Mouse (Mus musculus) gastrocnemius, postnatal 36 days (tissue): ENCODE data around the gene Smarcd3. TPM values are rescaled to one million over a fixed set of nuclear protein-coding genes. Genes with fewer than 3 reads are reported as not detected.

Source experiments
- DNase-seq, 2 experiments: peaks; one replicate each; pipeline ENCODE4 v3.0.0; 2022
- intact Hi-C: fragments of 180-260 bp; cut with DNase I; formaldehyde crosslinking; loops from one replicate; pipeline ENCODE4 v1.15.1; 2025
- total RNA-seq, 2 experiments: library from RNA; stranded (reverse); gene quantifications; 2 replicates each; pipeline ENCODE4 v1.2.3; 2021

Gene Smarcd3
- total RNA-seq, 2 experiments from 2014 or later: 167 to 178 TPM

DNA sequence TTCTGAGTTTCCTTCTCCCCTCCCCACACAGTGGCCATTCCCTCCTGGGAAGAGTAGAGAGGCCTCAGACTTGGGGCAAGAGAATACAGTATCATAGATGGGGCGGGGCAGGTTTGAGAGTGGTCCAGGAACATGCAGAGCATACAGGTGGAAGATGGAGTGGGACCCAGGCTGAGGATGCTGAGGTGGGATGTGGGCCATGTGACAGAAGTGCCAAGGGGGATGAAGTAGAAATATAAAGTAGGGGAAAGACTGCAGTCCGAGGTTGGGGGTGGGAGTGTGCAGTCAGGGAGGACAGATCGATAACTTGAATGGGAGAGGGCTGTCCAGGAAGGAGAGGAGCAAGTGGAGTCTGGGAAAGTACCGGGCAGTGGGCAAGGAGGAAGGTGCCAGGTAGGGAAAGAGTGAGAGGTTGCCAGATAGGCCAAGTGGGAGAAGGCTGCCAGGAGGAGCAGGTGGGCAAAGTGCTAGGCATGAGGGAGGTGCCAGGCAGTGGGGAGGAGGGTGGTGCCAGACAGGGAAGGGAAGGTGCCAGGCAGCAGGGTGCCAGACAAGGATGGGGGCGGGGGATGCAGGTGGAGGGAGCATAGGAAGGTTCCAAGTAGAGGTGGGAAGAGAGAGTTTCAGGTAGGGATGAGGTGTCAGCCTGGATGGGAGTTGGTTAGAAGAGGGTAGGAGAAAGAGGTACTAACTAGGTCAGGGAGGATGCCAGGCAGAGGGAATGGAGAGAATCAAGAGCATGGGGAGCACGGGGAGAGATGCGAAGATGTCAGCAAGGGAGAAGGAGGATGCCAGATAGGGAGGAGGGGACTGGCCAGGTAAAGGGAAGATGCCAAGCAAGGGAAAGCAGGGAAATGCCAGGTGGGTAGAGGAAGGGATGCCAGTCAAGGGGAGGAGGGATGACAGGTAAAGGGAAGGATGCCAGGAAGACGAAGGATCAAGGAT is 898 bp downstream of the Smarcd3 start:
- DNase-seq: no peak
- intact Hi-C loops: no loop called here

DNA sequence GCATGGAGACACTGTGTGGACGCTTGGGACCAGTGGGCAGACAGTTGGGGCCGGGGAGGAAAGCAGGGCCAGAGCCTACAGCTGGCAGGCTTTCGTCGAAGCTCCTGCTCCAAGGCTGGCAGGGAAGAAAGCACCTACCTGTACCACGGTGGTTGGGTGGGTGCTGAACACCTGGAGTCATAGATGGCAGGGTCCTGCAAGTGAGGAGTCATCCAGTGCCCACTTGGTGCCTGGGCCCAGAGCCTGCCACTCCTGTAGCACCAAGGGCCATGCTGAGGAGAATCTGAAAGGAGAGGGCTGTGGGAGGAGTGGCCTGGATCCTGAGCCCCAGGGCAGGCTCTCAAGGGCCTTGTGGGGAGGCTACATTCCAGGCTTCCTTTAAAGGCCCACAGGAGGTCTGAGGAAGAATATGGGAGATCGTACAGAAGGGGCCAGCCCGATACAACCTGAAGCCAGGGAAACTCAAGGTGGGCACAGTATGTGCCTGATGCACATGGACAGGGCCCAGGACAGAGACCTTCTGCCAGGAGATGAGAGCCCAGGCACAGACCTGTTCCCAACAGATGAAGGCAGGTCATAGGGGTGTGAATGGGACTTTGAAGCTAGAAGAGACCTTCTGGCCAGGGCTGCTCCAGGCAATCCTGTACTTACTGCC is 1.7 kb downstream of the Smarcd3 start:
- intact Hi-C loops: no loop called here
- DNase-seq: no peak

DNA sequence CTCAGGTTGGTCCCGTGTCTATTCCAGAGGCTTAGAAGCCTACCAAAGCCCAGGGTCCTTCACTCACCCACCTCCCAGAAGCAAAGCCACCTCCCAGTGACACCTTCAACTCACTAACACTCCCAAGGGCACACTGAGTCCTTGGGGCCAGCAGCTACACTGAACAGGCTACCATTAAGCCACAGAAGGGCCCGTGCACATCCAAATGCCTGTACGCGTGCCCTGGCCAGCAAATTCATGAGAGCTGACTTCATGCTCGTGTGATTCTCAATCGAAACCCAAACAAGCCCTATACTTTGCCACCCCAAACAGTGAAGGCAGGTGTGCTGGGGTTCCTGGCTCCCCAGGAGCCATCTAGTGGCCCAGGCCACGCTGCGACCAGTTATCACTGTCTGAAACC is 3.6 kb downstream of the Smarcd3 start:
- intact Hi-C loops: no loop called here
- no peak for DNase-seq

DNA sequence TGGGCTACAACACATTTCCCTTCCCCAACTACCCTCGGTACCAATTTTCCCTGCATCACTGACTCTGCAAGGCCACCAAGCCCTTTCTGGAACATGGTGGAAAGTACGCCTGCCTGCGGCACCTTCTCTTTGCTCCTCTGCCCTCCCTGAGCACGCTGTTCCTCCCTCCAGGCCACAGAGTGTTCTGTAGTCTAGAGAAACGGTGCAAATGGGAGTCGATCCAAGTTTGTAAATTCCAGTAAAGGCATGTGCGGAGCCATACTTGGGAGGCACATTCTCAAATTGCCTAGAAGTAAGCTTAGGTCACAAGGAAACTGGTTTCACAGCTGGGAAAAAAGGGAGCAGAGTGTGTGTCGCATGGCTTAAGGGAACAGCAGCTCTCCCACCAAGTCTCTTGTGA is 4.1 kb downstream of the Smarcd3 start:
- DNase-seq: no peak
- intact Hi-C loops: no loop called here

DNA sequence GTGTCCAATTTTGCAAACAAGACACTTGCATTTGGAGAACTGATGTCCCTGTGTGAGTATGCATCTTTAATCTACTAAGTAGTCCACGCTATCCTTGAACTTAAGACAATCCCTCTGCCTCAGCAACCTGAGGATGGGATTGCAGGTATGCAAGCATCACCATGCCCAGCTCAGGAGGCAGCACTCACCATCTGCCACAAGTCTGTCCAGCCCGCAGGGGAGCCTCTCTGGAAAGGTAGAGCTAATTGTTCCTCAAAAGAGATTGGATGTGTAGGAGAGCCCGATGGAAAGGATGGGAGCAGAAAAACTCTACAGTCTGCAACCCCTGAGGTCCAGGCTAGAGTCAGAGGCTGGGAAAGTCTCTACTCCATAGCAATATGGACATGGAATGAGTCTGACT is 5.3 kb downstream of the Smarcd3 start:
- intact Hi-C loops: no loop called here
- no peak for DNase-seq

DNA sequence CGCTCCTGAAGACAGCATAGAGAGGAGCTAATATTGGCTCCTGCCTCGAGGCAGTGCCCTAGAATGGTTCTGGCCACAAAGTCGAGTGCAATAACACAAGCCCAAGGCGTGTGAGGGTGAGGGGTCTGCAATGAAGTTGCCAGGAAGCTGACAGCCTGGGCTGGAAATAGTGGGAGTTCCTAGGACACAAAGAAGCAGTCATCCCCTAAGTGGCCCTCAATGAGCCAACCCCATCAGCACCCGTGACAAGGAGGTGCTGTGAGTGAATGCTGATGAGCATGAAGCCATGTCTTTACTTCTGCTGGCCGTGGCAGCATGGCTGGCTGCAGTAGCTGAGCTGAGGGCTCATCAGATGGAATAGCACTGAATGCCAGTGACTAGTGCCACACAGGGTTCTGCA is 9.1 kb downstream of the Smarcd3 start:
- intact Hi-C loops: no loop called here
- DNase-seq: no peak

DNA sequence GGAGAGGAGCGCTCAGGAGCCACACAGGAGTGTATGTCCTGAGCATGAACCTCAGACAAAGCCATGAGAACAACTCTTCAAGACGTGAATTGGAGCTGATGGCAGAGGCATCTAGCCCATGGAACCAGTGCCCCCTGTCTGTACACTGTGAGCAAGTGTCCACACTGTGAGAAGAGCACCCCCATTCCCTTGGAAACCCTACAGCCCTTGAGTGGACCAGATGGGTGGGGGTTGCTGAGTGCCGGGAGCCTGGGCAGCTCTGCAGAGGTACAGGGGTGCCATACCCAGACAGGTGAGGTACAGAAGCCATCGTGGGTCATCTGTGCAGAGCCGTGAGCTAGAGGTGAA is 11.9 kb downstream of the Smarcd3 start:
- DNase-seq: no peak
- intact Hi-C loops: no loop called here

DNA sequence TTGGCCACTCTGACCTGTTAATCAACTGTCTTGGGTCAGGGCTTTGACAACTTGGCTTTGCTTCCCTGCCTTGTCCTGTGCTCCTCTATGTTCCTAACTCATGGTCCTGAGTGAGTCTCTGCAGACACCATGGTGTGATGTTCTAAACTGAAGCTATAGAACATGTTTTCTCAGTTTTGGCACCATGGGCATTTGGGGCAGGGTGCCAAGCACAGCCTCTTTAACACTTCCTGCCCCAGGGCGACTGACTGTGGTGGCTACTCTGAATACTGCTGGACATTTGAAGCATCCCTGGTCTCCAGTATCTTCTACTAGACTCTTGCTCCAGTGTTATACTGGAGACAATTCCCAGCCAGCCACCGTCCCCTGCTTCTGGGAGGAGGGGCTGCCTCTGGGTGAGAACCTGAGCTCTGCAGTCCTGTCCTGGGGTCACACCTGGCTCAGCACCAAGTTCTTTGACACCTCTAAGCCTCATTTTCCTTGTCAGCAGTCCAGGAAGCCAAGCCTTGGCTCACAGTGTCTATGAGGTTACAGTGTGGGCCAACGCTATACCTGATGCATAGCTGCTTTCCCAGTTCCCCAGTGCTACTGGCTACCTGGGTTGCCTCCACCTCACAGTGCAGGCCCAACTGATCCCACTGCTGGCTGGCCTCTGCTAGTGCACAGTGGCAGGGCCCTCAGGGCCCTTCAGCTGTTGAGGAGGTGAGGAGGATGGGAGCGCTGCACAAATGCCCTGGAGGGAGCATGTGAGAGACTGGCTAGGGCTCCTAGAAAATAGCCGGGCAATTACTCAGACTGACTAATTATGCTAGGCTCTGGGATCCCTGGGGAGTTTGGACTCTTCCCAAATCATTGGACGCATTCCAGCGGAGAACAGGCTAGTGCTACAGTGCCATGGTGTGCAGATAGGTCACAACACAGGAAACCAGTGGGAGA is 12.6 kb downstream of the Smarcd3 start:
- no peak for DNase-seq
- intact Hi-C loops: no loop called here

DNA sequence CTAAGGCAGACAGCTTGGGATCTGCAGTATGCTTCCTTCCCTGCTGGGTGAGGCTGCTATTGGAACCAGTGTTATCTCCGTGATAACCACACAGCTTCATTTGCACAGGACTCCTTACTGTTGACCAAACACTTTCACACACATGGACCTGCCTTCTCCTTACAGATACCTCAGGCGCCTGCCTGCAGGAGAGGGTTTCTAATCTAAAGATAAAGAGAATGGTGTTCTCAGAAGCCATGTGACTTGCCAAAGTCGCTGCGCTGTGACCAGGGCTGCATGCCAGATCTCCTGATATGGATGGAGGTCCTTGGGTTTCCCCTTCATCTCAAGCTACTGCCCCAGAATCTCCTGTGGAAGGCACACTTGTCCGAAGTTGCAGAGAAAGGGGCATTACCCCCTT is 14.8 kb downstream of the Smarcd3 start:
- intact Hi-C loops: loop anchor here (5.0 kb wide), 1 partner anchor 43 kb away; no protein-coding TSS in a partner anchor
- DNase-seq: no peak

DNA sequence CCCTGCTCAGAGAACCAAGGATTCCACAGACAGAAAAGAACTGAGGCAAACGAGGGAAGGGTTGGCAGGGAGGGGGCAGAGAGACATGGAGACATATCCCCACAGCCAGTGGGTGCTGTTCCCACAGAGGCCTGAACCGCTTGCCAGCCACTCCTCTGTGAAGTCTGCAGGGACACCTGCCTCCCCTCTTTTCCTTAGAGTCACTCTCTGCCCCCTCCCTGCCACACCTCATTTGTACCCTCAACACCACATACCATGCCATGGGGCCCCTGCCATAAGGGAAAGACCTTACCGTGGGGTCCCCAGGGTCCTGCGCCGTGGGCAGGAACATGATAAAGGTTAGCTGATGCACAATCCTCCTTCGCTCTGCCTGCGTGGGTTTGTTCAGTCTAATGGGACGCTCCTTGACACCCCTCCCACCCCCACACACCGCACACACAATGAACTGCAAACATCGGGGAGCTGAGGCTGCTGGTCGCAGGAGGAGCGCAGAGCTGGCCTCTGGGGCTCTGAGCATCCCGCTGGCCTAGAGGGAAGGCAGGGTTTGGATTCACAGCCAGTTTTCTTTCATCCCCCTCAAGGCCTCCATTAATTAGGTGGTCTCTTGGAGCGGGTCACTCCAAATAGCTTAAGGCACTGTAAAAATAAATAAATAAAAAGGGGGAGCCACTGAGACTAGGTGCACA is 18.1 kb downstream of the Smarcd3 start:
- intact Hi-C loops: loop anchor here (5.0 kb wide), 1 partner anchor 46 kb away; no protein-coding TSS in a partner anchor
- no peak for DNase-seq

DNA sequence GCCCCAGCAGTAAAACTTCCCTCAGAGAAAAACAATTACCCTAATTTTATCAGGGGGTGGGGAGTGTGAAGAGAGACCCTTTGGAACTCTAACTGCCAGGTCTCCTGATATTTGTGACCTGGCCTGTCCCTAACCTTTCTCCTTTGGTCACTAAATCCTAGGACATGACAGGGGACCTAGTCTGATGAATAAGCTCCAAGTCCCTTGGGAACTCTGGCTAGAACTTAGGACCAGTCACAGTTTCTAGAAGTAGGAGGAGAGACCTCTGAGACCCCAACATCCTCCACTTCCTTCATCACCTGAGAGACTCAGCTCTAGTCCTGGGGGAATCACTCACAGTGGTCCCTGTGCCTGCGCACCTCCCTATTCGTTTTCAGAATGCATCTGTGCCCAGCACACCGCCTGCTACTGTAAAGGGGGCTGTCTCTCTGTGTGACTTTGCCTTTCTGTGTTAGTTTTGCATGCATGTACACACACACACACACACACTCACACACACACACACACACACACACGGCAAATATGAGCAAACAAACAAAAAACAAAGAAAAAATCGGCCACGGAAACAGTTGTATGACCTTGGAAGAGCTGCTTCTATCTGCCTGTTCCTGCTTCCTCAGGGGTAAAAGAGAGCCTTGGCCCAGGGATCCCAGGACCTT is 18.8 kb downstream of the Smarcd3 start:
- intact Hi-C loops: loop anchor here (5.0 kb wide), 1 partner anchor 47 kb away; no protein-coding TSS in a partner anchor
- DNase-seq: no peak

DNA sequence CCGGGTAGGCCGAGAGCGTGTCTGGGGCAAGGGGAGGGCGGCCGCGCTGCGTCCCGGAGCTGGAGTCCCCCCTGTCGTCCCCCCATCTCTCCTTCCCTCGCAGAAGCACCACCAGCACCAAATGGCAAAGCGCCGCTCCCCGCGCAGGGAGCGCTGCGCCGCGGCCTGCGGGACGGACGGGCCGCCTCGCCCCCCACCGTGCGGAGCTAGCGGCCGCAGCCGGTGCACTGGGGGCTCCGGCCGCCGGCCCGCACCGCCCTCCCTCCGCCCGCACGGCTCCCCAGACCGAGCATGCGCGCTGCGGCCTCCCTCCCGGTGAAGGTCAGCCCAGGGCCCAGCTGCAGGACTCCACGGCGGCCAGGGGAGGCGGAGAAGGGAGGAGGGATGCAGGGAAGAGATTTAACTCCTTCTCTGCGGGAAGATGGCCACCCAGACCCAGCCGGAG is 19.5 kb downstream of the Smarcd3 start:
- intact Hi-C loops: loop anchor here (5.0 kb wide), 1 partner anchor 48 kb away; no protein-coding TSS in a partner anchor
- DNase-seq: peak; percentile 86 to 93

DNA sequence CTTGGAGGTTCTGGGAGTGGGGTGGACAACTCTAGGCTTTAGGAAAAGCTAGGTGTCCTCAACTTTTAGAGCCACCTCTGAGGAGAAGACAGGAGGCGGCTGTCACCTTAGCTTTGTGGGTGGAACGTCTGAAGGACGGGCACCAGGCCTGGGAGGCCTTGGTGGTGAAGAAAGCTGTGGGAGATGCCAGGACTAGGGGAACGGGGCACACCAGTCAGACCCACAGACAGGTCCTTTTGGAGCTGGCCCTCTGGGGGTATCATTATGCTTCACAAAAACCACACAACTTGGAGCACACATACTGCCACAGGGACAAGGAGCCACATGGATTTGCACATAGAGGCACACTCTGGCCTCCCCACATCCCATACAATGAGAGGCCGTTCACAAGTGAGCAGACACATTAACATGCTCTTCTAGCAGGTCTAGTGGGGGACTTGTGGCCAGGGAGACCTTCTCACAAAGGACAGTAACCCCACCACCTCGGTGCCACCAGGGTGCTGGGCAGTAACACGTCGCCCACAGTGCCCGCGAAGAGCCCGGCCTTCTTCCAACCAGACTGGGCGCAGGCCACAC is 20.0 kb downstream of the Smarcd3 start:
- no peak for DNase-seq
- intact Hi-C loops: no loop called here

DNA sequence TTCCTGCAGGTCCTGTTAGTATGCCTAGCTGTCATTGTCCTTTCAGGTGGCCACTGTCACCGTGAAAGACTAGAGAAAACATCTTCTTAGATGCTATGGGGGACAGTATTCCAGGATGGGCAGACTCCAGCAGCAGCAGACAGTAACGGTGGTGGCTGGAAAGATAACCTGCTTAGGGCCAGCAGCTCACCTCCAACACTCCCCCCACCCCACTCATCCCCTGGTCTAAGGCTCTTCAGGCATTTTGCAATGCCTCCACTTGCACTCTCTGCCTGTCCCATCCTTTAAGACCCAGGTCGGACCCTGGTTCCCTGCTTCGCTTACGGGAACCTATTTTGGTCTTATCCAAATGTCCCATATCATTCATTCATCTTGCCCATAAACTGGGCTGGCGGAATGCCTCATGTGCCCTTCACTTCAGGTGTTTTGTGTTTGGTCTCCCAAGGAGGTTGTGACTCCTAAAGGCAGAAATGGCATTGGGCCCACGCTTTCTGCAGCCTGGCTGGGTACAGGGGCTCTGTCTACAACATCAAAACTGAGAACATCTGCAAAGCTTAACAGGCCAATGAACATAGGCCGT is 20.7 kb downstream of the Smarcd3 start:
- DNase-seq: no peak
- intact Hi-C loops: no loop called here

DNA sequence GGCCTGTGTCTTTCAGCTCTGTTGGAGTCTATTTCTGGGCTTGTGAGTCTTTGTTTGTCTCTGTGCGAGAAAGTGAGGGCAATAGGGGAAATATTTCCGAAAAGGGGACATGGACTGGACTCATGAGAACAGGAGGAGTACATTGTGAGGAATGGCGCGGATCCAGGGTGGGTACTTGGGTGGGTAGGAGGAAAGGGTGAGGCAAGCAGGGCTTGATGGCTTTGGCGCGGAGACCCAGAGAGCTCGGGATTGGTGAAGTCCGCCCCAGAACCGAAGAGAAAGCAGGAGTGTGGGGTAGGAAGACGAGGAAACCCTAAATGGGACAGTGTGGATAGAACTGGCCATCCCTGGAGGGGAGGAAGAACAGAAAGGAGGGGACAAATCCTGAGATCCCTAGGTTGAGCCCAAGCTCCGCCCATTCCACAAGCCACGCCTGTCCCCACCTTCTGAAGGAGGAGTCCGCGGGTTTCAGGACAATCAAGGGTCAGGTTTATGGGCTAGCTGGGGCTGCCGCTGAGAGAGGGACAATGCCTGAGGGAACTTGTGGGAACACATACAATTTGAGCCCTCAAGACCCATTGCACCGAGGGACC is 21.4 kb downstream of the Smarcd3 start:
- intact Hi-C loops: no loop called here
- DNase-seq: peak; percentile 88 to 93

DNA sequence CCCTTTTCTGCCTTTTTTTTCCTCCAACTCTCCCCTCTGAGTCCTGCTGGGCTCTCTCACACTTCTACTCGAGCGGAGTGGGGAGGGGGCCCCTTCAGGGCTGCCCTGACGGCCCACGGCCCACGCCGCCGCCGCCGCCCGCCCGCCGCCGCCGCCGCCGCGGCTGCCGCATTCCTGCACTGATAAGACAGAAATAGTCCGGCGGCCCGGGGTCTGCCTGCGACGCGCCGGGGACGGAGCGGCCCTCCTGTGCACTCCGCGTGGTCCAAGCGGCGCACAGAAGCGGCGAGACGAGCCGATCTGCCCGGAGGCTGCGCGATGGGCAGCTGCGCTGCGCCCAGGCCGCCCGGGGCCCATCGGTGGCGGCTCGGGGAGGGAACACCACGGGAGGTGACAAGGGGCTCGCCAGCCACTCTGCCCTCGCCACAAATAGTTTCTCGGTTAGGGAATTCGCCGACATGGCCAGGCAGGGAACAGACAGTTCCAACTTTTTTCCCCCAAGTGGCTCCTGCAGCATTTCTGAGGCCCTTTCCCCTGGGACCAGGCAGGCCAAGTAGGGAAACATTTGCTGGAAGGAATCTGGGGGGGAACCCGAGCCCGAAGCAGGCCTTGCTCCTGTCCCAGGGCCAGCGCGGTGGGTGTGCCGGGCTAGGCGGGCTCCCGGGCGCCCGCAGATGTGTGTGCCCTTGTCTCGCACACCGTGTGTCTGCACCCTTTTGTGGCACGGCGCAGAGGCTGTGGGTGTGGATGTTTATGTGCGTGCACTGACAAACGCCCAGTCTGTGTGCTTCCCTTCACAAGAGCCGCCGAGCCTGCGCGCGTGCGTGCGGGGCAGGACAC is 22.1 kb downstream of the Smarcd3 start:
- intact Hi-C loops: no loop called here
- DNase-seq: peak; percentile 77 to 84

DNA sequence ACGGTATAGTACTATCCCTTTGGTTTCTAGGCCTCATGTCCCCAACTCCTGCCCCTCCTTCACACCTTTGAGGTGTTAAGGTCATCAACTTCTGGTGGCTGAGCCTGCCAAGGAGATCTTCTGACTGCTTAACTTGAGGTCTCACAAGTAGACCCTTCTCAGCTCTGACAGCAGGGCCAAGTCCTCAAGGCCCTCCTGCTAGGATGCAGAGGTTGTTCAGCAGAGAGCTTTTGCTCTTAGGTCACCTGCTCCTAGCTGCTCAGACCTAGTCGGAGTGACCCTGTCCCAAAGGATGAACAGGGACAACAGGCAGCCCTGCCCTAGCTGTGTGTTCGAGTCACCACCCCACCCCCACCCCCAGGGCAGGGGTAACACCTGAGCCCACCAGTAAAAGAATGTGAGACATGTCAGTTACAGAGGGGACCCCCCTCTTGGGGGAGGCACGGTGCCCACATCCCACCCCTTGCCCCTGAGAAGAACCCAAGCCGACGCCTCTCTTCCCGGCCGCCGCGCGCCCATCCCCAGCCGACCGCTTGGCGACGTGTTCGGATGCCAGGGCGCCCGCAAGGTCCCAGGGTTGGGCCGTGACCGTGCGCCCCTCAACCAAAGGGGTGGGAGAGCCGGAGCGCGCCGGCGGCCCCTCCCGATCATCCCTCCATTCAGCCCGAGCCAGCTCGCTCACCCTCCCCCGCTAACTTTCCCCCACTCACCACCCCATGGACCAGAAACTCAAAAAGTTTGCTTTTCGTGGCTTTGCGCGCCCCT is 23.0 kb downstream of the Smarcd3 start:
- intact Hi-C loops: no loop called here
- DNase-seq: no peak
